Mouse (Mus musculus): ENCODE measurements at regions not wholly inside any gene's neighbourhood (a gene's known extent, or its start where the extent isn't known, plus 50 kb on each side); places are given as distances from the start of the nearest gene placed in this dataset.
A peak's percentile ranks its signal among the peaks of the same experiment; 100 is the strongest.

DNA sequence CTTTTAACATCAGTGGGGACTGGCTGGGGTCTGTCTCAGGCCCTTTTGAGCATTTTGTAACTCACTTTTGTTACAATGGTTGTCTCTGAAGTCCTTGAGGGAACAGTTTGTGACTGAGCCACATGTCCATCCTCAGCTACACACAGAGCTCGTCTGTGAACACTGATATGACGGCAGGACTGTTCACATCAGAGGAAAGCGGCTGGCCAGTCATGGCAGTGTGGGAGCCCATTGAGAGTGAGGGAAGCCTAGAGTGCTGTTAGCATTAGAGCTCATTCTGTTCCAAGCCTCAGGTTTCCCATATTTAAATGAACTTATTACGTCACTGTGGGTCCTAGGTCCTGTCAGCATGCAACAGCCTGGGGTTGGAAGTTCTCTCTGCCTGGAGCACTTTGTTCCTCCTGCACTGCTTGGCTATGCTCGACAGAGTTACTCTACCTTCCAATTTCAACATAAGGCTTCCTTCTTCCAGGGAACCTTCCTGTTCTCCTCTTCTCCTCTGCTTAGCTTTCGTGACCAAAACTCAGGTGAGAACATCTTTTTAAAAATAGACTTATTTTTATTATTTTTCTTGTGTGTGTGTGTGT, 217.5 kb downstream of the Mex3b start:
- WGBS: 86% methylated on average over 6 of the region's 6 CpGs
- H3K9ac ChIP-seq (replicated peaks): no peak overlapping the region
- no peak for ATAC-seq (ENCODE audit: low FRiP score)
- H3K27ac ChIP-seq (replicated peaks): no peak overlapping the region
- H3K27me3 ChIP-seq (replicated peaks): no peaks in the 10 kb centered on the region
- no peak overlapping the region for H3K4me2 ChIP-seq
- H3K9me3 ChIP-seq (replicated peaks): no peaks in the 10 kb centered on the region
- H3K4me3 ChIP-seq (replicated peaks): no peak overlapping the region
- H3K4me1 ChIP-seq: peaks cover 7% of the 10 kb centered on the region
- no peaks in the 10 kb centered on the region for H3K36me3 ChIP-seq

DNA sequence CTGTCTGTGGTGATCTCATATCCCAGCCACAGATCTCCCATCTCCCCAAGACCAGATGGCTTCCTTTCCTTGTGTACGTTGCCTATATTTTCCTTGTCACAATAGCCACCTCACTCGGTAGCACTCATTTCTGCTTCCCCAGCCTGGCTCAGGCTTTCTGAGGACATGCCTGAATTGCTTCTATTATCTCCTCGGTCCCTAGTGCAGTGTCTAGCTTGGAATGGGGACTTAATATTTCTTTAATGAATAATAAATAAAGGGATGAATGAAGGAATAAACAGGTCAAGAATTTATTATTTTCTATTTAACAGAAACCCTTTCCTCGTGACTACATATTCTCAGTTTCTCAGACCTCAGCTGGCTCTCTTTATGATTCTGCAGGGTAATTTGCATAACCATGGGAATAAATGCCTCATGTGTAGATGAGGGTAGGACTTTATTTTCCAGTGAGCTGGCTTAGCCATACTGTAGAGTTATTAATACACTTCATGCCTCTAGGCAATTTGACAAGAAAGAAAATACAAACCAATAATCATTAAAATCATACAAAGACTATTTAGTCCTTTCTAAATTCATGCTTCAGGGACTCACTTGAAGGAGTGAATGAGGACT, 218.5 kb downstream of the Mex3b start:
- WGBS: 15% methylated on average over 4 of the region's 4 CpGs
- Histone ChIP-seq H3K36me3 (no peaks in the 10 kb centered on the region), H3K4me1 (peaks cover 7% of the 10 kb centered on the region), H3K4me2 (no peak overlapping the region), H3K9me3 (replicated peaks) (no peaks in the 10 kb centered on the region), H3K27ac (replicated peaks) (no peak overlapping the region; the same call in 1 of the 2 replicates), H3K4me3 (replicated peaks) (no peak overlapping the region), H3K9ac (replicated peaks) (no peak overlapping the region), H3K27me3 (replicated peaks) (no peaks in the 10 kb centered on the region)
- 0 out of 2 replicates have a peak, but pooled peaks have one; percentile 43 for ATAC-seq (ENCODE audit: low FRiP score)

DNA sequence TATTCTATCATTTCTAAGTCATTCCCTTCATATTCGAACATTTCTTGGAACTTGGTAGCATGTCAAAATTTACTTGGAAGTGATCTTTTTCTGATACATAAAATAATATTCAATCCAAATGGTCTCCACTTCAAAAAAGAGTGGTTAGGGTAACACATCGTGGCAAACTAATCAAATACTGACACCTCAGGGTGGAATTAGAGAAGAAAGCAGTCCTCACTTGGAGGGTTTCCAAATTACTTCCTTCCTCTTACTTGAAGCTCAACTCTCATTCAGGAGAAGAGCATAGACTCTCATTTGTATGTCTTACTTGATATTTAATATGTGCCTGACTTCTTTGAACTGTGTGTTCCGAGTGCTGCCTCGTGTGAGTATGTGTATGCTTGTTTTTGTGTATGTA, 220.3 kb downstream of the Mex3b start:
- Histone ChIP-seq H3K4me2 (no peak overlapping the region), H3K9me3 (replicated peaks) (no peaks in the 10 kb centered on the region), H3K9ac (replicated peaks) (no peak overlapping the region), H3K4me1 (peaks cover 7% of the 10 kb centered on the region), H3K27me3 (replicated peaks) (no peaks in the 10 kb centered on the region), H3K36me3 (no peaks in the 10 kb centered on the region), H3K27ac (replicated peaks) (no peak overlapping the region), H3K4me3 (replicated peaks) (no peak overlapping the region)
- 71% methylated on average over 4 of the region's 4 CpGs for WGBS
- ATAC-seq (ENCODE audit: low FRiP score): no peak

DNA sequence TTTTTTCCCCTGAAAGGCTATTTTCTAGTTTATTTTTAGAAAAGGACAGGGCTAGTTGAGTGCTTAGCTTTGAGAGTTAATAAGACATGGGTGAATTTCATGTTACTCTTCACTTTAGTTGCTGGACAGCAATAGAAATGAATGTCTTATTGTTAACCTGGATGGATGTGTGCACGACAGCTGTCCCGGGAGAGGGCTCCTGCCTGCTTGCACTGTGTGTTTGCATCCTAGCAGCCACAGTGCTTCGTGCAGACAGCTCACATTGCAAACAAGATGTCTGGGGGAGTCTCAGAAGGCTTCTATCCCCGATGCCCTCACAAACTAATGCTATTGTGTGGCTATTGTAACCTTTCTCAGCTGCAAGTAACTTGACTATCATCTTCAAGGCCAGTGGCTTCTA, 221.0 kb downstream of the Mex3b start:
- 27% methylated on average over 4 of the region's 4 CpGs for WGBS
- H3K4me3 ChIP-seq (replicated peaks): no peak overlapping the region
- H3K4me1 ChIP-seq: peaks cover 7% of the 10 kb centered on the region
- no peaks in the 10 kb centered on the region for H3K36me3 ChIP-seq
- no peaks in the 10 kb centered on the region for H3K27me3 ChIP-seq (replicated peaks)
- H3K9me3 ChIP-seq (replicated peaks): no peaks in the 10 kb centered on the region
- ATAC-seq (ENCODE audit: low FRiP score): no peak
- H3K9ac ChIP-seq (replicated peaks): no peak overlapping the region
- H3K4me2 ChIP-seq: no peak overlapping the region
- H3K27ac ChIP-seq (replicated peaks): no peak overlapping the region

DNA sequence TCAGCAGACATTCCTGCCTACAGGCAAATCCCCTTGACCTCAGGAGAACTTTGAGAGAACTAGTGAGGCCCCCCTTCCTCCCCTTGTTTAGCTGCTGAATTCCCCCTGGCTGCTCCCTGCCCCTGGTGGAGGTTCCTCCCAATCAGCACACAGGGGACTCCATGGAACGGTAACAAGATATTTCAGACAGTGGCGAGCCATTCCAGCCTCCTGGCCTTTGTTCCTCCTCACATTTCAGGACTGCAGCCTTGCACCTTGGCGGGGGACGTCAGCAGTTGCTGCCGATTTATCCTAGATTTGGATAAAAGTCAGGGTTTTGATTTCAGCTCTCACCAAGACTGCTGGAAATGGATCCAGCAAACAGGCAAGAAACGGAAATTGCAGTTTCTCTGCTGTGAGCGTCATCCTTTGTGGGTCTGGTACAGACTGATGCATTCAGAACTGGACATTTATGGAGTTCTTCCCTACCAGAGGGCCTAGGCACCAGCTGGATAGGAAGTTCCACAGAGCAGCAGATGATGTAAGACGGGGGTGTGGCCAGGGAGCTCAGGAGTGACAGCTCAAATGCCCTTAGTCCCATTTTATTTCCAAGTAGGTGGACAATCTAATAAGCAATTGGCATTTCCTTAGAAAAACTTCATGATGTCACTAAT, 222.3 kb downstream of the Mex3b start:
- Histone ChIP-seq H3K4me1 (peaks cover 7% of the 10 kb centered on the region), H3K4me3 (replicated peaks) (no peak overlapping the region), H3K4me2 (no peak overlapping the region), H3K36me3 (no peaks in the 10 kb centered on the region), H3K9me3 (replicated peaks) (no peaks in the 10 kb centered on the region), H3K27me3 (replicated peaks) (no peaks in the 10 kb centered on the region), H3K27ac (replicated peaks) (no peak overlapping the region), H3K9ac (replicated peaks) (no peak overlapping the region)
- ATAC-seq (ENCODE audit: low FRiP score): no peak
- WGBS: 49% methylated on average over 8 of the region's 8 CpGs

DNA sequence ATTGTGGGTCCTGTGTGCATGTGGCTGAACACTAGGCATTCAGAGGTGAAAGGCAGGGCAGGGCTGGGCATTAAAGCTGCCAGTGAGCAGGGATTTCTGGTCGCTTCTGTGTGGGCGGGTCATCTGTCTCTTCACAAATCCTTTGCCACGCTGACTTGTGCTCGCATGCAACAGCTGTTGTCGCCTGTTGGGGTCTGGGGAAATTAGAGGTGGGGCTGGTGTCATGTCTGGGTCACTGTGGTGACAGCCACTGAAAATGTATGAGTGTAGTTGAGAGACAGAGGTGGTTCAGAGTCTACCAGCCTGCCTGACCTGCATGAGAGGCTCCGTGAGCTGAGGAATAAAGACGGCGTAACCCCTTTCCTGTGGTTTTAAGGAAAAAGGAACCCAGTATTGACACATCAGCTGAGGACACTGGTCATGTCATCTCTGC, 226.8 kb downstream of the Mex3b start:
- ATAC-seq (ENCODE audit: low FRiP score): no peak

DNA sequence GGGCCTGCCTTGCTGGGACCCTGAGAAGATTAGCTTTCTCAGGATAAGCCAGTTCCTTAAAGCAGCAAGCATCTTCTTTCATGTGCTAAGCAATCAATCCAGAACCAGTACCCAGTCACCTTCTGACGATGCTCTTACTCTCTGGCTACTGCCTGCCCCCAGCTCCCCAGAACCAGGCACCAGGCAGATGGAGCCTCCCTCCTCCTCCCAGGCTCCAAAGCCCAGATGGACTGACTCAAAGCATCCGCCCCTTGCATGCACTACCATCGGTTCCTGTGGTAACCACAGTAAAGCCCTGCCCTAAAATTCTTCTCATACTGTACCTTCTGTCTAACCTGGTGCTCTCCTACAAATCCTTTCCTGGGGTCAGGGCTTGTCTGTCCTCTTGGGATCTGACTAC, 227.8 kb downstream of the Mex3b start:
- Histone ChIP-seq H3K9ac (replicated peaks) (no peak overlapping the region), H3K4me3 (replicated peaks) (no peak overlapping the region), H3K9me3 (replicated peaks) (no peaks in the 10 kb centered on the region), H3K27ac (replicated peaks) (no peak overlapping the region), H3K36me3 (no peaks in the 10 kb centered on the region), H3K27me3 (replicated peaks) (no peaks in the 10 kb centered on the region), H3K4me2 (no peak overlapping the region), H3K4me1 (no peaks in the 10 kb centered on the region)
- no peak for ATAC-seq (ENCODE audit: low FRiP score)
- WGBS: 66% methylated on average over 3 of the region's 3 CpGs

More for the DNA sequence above, 226.8 kb downstream of the Mex3b start:
- no peaks in the 10 kb centered on the region for H3K9me3 ChIP-seq (replicated peaks)
- no peak overlapping the region for H3K27ac ChIP-seq (replicated peaks)
- no peak overlapping the region for H3K4me2 ChIP-seq
- H3K36me3 ChIP-seq: no peaks in the 10 kb centered on the region
- H3K9ac ChIP-seq (replicated peaks): no peak overlapping the region
- 31% methylated on average over 8 of the region's 8 CpGs for whole genome bisulfite sequencing
- no peak overlapping the region for H3K4me3 ChIP-seq (replicated peaks)
- H3K27me3 ChIP-seq (replicated peaks): no peaks in the 10 kb centered on the region
- H3K4me1 ChIP-seq: peaks cover 3% of the 10 kb centered on the region; the same call in 1 of the 2 replicates

DNA sequence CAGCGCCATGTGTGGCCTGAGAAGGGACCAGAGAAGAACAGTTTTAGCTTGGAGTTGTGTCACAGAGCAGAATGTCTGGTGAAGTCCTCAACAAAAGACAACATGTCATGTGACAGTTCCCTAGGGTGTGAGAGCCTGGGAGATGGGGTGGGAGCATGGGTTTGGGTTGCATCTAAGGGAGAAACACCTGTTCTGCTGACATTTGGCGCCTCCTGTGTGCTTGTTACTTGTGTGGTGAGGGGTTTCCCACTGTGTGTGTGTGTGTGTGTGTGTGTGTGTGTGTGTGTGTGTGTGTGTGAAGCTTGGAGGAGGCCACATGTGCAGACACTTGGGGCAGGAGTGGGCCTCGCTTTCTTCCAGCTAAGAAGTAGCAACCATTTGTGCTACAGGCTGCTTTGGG, 228.5 kb downstream of the Mex3b start:
- Histone ChIP-seq H3K4me1 (no peaks in the 10 kb centered on the region), H3K4me3 (replicated peaks) (no peak overlapping the region), H3K9me3 (replicated peaks) (no peaks in the 10 kb centered on the region), H3K27ac (replicated peaks) (no peak overlapping the region), H3K36me3 (no peaks in the 10 kb centered on the region), H3K27me3 (replicated peaks) (no peaks in the 10 kb centered on the region), H3K9ac (replicated peaks) (no peak overlapping the region), H3K4me2 (no peak overlapping the region)
- 83% methylated on average over 3 of the region's 3 CpGs for WGBS
- ATAC-seq (ENCODE audit: low FRiP score): no peak

DNA sequence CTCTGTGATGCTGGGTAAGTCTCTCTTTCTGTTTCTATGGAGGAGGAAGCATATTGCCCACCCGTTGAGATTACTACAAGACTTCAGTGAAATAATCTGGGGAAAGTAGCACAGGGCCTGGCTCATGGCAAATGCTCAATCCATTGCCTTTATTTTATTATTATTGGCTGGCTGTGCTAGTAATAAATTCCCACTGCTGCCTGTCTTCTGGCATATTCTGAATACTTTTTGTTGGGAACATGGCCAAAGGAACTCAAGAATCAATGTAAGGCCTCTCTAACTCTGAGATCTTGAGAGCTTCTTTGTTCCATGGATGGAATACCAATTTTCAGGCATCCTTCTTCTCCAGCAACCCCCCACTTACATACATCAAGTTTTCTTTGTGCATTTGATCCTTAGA, 237.3 kb downstream of the Mex3b start:
- H3K9ac ChIP-seq (replicated peaks): no peak overlapping the region
- H3K9me3 ChIP-seq (replicated peaks): no peaks in the 10 kb centered on the region
- 82% methylated on average over 1 of the region's 1 CpGs for WGBS
- H3K4me1 ChIP-seq: no peaks in the 10 kb centered on the region
- no peaks in the 10 kb centered on the region for H3K36me3 ChIP-seq
- no peak overlapping the region for H3K4me2 ChIP-seq
- no peak overlapping the region for H3K4me3 ChIP-seq (replicated peaks)
- no peak overlapping the region for H3K27ac ChIP-seq (replicated peaks)
- no peaks in the 10 kb centered on the region for H3K27me3 ChIP-seq (replicated peaks)
- no peak for ATAC-seq (ENCODE audit: low FRiP score)

DNA sequence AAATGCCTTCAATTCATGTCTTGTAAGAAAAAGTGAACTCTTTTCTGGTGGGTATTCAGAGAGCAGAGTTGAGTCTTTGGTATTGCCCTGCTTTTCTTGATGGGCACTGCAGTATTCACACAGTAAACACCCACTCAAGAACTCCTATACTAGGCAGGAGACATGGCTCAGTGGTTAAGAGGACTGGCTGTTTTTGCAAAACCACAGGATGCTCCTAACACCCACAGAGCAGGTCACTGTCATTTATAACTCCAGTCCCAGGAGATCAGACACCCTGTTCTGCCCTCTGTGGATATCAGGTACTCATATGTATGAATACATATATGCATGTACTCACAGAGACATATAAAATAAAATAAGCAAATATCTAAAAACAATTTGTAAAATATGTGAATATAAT, 238.5 kb downstream of the Mex3b start:
- Histone ChIP-seq H3K4me3 (replicated peaks) (no peak overlapping the region), H3K9ac (replicated peaks) (no peak overlapping the region), H3K36me3 (no peaks in the 10 kb centered on the region), H3K9me3 (replicated peaks) (no peaks in the 10 kb centered on the region), H3K27ac (replicated peaks) (no peak overlapping the region), H3K4me1 (no peaks in the 10 kb centered on the region), H3K4me2 (no peak overlapping the region), H3K27me3 (replicated peaks) (no peaks in the 10 kb centered on the region)
- no peak for ATAC-seq (ENCODE audit: low FRiP score)

DNA sequence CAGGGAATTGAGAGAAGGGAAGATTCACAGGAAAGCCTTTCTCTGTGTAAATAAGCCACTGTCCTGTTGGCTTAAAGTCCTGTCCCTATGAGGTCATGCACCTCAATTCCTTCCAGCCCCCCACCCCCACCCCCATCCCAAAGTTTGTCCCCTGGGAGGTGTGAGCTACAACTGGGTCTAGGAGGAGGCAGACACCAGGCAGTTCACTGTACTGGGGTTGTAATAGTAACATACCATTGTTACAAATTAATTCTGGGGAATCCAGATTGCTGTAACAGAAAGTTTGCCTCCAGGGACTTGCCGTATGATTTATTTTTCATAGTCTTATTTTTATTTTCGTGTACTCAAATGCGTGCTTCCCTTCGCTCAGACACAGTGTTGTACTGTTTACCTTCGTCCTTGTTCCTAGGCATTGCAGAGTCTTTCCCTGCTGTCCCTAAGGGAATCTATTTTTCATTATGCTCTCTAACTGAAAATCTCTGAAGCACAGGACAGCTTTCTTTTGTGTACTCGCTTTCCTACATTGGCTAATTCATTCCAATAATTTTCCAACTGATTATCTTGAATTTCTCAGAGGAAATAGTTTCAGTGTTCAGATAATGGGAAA, 244.2 kb downstream of the Mex3b start:
- H3K9ac ChIP-seq (replicated peaks): no peak overlapping the region
- 44% methylated on average over 6 of the region's 6 CpGs for WGBS
- ATAC-seq (ENCODE audit: low FRiP score): peak; percentile 73; the same call in 1 of the 2 replicates
- no peak overlapping the region for H3K4me3 ChIP-seq (replicated peaks)
- H3K36me3 ChIP-seq: no peaks in the 10 kb centered on the region
- H3K4me2 ChIP-seq: no peak overlapping the region
- H3K27ac ChIP-seq (replicated peaks): no peak overlapping the region
- H3K9me3 ChIP-seq (replicated peaks): no peaks in the 10 kb centered on the region
- peaks cover 11% of the 10 kb centered on the region for H3K4me1 ChIP-seq
- no peaks in the 10 kb centered on the region for H3K27me3 ChIP-seq (replicated peaks)

DNA sequence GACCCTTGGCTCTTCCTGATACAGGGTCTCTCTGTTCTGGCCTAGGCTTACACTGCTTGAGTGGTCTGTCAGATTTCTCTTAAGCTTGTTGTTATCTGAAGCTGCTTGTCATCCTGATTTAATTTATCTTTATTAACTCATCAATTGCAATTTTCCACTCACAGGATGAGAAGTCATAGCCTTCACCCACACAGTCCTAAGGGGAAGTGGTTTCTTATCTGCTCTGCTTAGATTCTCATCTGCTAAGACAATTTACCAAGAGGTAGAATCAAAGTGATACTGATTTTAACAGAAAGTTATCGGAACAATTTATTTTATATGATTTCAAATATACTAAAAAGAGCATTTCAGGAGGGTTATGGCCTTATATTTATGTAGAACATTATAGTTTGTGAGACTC, 249.4 kb downstream of the Mex3b start:
- Histone ChIP-seq H3K9ac (replicated peaks) (no peak overlapping the region), H3K4me3 (replicated peaks) (no peak overlapping the region), H3K27me3 (replicated peaks) (no peaks in the 10 kb centered on the region), H3K4me1 (peaks cover 5% of the 10 kb centered on the region), H3K9me3 (replicated peaks) (no peaks in the 10 kb centered on the region), H3K4me2 (no peak overlapping the region), H3K27ac (replicated peaks) (no peak overlapping the region), H3K36me3 (no peaks in the 10 kb centered on the region)
- ATAC-seq (ENCODE audit: low FRiP score): no peak
- 93% methylated on average over 1 of the region's 1 CpGs for WGBS

Data from neural tube, embryonic 15.5 days (tissue).